ENCODE assay signal across 8 mouse cellular contexts in genomic region chr7:121033856-121034652, GRCm38 (mm10). TPM values are rescaled to one million over a fixed set of nuclear protein-coding genes. Genes with fewer than 3 reads are reported as not detected.
A peak's percentile ranks its signal among the peaks of the same experiment; 100 is the strongest.
DNase-seq lines count a peak whose midpoint lies in the region; ATAC-seq lines count a peak whose summit lies in the region.

Gene Mettl9, plus strand, starts transcription at chr7:121034445.

- peak; percentile 96 for DNase-seq in R1 (ENCODE audit: low read depth, low spot score)
- DNase-seq in cerebellum, postnatal 25 days, result peak; percentile 96 to 97
- DNase-seq in frontal cortex, postnatal 36 days (ENCODE audit: low spot score in 2 of 2), result peak; percentile 88 to 90
- peak; percentile 83 for DNase-seq in left cerebral cortex, adult 11 months (ENCODE audit: low spot score)
- DNase-seq in lung, postnatal 4 days, result peak; percentile 97
- DNase-seq in retina, postnatal 7 days (ENCODE audit: low read depth, low spot score), result peak; percentile 96
- DNase-seq in urinary bladder, adult 2 months (ENCODE audit: low spot score), result peak; percentile 92

- H3K27ac ChIP-seq in hindbrain, embryonic 15.5 days (replicated peaks), result peak within 1 kb of the TSS; percentile 93

- H3K4me1 ChIP-seq in hindbrain, embryonic 15.5 days (replicated peaks), result peaks cover 37% of the 10 kb centered on the region

- H3K4me3 ChIP-seq in hindbrain, embryonic 15.5 days, result peak within 1 kb of the TSS; percentile 62

- H3K36me3 ChIP-seq in hindbrain, embryonic 15.5 days, result no peaks in the 10 kb centered on the region

- H3K9me3 ChIP-seq in hindbrain, embryonic 15.5 days, result no peaks in the 10 kb centered on the region

- WGBS in hindbrain, embryonic 15.5 days, result 2% methylated on average over 43 of the region's 43 CpGs

- peak within 1 kb of the TSS; percentile 80 for H3K9ac ChIP-seq in hindbrain, embryonic 15.5 days

- peak; percentile 97 for ATAC-seq in hindbrain, embryonic 15.5 days (ENCODE audit: low FRiP score, low read depth)

- H3K27me3 ChIP-seq in hindbrain, embryonic 15.5 days, result 0 out of 2 replicates have a peak, but pooled peaks cover 5% of the 10 kb centered on the region

- H3K4me2 ChIP-seq in hindbrain, embryonic 15.5 days, result peak within 1 kb of the TSS; percentile 86

RNA-seq across cellular contexts. Expression of gene Mettl9, which starts in this region (rescaled TPM):
- 183 and 189 TPM in 2 replicates for polyA plus RNA-seq in hindbrain, embryonic 15.5 days (2015; fragmentation: Nextera tagmentation; extraction: Ambion mirVana)
- polyA plus RNA-seq in urinary bladder, adult 2 months (2012; rRNA removed), result 45.5 and 48.2 TPM in 2 replicates

Comparison
In these comparisons a context has a peak if more than half of its experiments do, and no peak if none do; other contexts are left out.
1. Peak in every context shown above with its lines: DNase-seq, ATAC-seq, H3K4me3 ChIP-seq and H3K27ac ChIP-seq.